Mouse (Mus musculus) MEL (cell line): ENCODE results near the gene Mtg2.
A peak's percentile ranks its signal among the peaks of the same experiment; 100 is the strongest.

ENCODE experiments used
- POLR2AphosphoS2 ChIP-seq: IDR thresholded peaks from 2 replicates; pipeline ENCODE4 v1.6.1; 2011; ENCODE audit warnings: low read length, improper control_type of control experiment
- TCF12 ChIP-seq: IDR thresholded peaks from 2 replicates; pipeline ENCODE4 v1.6.1; 2014; ENCODE audit warnings: low read depth, mild to moderate bottlenecking, inconsistent platforms, low read length, improper control_type of control experiment, moderate library complexity

- TF ChIP-seq TCF12 (0 out of 2 replicates have a peak, but pooled peaks have one; percentile 10), POLR2AphosphoS2 (no peak)
Observed at GRCm38 (mm10) chr2:180135414-180135813, 65.0 kb downstream of the Mtg2 start.
